Mouse (Mus musculus) cerebellum, postnatal 14 days (tissue): ENCODE data around the gene Tram2.

Source experiments
- DNase-seq, 2 experiments: peaks; one replicate each; pipeline ENCODE4 v3.0.0; 2021; ENCODE audit warnings: mixed read lengths in 2 of 2

Tram2 gene

DNA sequence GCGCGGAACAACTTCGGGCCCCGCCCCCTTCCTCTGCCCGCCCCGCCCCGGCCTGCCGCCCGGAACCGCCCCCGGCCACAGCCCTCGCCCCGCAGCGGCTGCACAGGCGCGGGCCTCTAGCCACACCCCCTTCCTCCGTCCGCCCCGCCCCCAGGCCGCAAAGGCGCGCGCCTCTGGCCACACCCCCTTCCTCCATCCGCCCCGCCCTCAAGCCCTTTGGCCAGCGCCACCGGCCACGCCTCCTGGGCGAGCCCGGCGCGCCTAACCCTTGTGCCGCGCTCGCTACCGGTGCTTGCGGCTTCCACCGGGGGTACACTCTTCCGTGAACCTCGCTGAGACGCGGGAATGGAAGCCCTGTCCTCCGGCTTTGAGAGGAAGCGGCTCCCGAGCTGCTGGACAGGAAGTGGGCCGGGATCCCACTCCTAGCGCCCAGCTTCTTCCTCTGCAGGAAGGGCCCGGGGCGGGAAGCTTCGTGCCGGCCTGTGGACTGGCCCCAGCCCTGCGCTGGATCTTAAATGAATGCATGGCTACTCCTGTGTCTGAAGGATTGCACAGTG is at the start of gene Tram2:
Gene Tram2, minus strand, starts transcription at position 13 of the 557 bp plus-strand sequence.
- peak; percentile 96 to 97 for DNase-seq

DNA sequence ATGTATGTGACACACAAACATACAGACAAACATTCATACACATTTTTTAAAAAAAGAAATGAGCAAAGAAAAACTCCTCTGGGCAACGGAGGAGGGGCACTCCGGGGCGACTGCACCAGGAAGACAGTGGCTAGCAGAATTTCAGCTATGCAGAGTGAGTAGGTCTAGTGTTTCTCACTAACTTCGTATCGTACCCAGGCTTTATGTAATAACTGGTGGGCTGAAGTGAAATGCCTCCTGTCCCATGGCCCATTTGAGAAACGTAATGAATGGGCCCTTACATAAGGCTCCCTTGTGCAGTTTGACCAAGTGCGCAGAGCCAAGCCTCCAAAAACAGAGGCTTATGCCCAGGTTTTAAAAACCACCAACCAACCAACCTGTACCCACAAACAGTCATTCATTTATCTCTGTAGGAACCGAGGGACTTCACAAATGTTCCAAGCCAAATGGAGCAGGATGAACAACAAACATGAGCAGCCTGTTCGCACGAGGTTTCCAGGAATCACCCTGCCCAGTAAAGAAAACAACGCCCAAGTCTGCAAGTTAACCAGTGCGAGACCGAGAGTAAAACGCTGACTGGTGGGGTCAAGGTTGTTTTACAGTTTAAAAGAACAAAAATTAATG is 45.8 kb upstream of the Tram2 start:
- no peak for DNase-seq

DNA sequence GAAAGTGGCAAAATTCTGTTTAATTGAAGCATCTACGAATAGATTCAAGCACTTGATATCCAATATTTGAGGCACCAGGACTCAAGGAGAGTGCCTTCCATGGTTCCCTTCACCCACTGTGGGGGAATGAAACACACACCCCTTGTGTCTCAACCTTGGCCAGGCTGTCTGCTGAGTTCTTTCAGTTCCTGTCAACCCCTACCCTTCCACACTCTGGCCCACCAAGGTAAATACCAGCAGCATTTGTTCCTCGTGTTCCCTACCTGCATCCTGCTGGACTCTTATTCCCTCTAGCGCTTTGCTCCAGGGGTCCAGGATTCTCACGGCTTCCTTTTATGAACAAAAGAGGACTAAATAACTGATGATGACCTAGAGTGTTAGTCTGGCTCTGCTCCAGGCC is 24.8 kb upstream of the Tram2 start:
- DNase-seq, result no peak

DNA sequence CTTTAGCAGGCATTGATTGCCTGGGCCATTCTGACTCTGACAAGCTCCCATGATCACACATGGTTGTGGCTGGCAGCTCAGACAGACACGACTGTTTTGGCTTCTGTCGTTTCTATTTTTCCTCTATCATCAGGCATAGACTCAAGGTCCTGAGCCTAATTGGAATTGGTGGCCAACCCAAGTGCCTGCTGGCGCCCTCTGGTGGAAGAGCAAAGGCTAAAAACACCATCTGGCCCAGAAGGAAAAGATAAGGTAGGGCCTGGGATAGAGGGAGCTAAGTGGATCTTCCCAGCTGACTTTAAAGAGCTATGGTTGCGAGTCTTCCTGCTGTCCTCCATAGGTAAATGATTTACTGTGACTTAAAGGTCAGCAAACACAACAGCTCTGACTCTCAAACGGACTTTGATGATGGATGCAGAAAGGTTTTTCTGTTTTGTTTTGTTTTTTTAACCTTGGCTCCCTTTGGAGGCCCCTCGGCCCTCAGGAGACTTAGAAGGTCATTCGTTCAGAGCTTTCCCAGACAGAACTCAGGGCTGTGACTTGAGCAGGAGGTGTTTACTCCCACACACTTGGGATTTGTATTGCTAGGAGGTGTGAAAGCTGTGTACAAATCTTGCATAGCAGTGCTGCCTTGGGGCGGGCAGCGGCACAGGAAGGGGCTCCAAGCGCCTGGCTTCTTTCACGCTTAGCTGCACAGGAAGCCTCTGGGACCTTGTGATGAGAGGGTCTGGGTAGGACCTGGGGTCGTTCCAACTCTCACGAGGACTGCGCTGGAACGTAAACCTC is 22.4 kb upstream of the Tram2 start:
- DNase-seq, result peak; percentile 87

DNA sequence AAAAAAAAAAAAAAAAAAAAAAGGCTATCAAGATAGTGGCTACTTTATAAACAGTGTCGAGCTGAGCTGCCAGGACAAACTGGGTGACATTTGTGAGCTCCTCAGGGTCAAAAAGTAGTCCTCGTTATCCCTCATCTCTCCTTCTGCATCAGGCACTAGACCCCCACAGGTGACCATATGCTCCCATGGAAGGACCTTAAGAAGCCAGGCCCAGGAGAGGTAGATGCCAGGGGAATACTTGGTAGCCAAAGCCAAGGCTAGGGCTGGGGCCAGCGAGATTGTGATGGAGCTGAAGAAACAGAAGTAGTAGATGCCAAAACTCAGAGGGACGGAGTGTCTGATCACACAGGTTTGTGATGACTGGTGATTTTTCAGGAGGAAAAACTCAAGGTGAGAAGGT is 21.7 kb upstream of the Tram2 start:
- peak; percentile 52 to 73 for DNase-seq

DNA sequence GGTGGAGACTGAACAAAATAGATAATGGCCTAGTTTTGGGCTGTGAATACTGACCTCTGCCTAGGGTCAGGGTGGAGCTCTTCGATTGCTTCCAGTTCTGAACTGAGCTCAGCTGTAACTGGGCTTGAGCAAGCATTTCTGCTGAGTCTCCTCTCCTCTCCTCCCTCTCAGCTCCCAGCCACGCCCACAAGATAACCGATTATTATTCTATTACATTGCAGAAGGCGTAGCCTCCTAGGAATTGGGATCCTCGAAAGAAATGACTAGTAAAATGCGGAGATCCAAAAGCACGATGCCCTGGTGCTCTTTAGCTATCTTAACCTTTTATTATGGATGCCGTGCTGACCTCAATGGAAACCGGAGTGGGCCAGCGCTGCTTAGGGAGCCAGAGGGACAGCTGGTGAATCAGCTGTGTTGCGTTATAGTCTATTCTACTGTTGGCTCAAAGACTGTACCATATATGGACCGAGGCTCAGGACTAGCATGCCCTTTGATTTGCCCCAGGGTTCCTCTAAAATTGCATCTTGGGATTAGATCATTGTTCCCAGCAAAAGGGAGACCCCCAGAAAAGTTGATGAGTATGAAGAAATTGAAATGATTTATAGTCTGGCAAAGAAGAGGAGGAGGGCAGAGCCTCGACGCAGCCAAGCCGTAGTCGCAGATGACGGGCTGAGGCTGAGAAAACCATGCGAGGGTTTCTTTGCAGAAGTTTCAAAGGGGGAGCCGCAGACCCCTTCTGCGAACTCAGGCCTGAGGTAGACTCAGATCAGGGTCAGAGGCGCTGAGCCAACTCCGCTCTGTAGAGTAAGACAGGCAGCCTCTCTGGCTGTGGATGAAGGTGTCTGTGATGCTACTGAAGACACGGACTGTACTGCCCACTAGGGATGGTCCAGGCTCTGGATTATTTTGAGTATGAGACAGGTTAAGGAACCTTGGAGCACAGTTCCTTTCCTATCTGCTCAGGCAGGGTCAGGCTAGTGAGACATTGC is 18.3 kb upstream of the Tram2 start:
- peak; percentile 31 to 55 for DNase-seq

DNA sequence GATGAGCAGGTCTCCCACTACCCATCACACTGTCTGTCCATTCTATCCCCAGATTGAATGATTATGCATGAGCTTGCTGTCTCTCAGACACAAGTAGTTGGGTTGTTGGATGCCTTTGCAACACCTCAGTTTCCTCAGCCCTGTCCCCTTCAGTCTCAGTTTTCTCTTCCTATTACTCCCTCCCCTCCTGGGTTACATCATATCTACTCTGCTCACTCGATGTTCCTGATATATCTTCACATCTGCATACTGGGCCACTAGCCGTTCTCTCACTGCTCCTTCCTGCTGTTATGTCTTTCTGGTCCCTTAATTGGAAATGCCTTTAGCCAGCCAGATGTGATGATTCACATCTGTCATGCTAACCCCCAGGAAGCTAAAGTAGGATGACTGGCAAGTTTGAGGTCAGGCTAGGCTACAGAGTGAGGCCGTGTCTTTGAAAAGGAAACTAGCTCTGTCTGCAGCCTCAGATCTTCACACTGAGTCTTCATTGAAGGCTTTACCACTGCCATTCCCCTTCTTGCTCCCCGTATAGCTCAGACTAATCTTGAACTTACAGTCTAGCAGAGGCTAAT is 15.7 kb upstream of the Tram2 start:
- DNase-seq, result no peak

DNA sequence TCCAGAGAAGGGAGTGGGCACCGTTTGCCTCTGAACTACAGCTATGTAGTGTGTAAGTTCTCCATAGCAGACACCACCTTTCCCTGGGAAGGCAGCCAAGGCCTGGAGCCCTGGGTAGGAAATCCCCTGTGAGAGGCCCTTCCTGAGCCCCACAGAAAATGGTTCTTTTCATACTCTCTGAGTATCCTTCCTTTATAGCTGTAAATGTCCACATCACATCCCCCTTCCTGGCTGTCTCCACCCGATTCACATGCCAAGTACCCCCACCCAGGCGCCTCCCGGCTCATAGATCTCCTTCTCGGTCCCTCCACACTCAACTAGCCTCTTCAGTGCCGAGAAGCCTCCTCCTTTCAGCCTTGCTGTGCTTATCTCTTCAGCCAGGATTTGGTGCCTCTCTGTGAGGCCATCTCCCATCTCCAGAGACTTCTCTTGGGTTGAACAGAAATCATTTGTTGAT is 10.7 kb upstream of the Tram2 start:
- DNase-seq, result no peak

DNA sequence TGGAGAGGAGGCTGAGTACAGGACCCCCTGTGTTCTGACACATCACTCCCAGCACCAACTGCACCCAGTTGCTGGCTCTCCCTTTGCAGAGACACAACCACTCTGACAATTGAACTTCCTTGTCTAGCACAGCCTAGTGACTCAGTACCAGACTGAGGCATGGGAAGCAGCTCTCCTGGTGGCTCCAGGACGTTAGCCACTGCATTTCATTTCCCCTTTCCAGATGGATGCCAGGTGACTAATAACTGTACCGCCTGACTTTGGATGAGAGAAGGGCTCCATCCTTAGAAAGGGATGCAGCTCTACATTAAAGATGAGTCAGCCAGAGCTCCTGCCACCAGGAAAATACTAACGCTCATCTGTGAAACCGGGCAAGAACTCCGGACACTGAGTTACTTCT is 7.3 kb upstream of the Tram2 start:
- no peak for DNase-seq

DNA sequence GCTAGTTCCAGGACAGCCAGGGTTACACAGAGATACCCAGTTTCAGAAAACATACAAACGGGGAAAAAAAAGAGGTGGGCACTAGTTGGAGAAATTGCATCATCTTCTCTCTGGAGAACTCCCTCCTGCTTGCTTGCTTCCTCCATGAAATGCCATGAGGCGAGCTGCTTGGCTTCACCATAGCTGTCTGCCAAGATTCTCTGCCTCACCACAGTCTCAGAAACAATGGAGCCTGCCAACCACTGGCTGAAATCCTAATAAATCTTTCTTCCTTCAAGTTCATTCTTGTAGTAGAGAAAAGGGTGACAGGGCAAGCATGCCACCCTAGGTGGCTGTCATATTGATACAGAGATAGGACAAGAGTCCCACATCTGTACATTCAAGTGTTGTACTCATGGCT is 5.6 kb upstream of the Tram2 start:
- no peak for DNase-seq

DNA sequence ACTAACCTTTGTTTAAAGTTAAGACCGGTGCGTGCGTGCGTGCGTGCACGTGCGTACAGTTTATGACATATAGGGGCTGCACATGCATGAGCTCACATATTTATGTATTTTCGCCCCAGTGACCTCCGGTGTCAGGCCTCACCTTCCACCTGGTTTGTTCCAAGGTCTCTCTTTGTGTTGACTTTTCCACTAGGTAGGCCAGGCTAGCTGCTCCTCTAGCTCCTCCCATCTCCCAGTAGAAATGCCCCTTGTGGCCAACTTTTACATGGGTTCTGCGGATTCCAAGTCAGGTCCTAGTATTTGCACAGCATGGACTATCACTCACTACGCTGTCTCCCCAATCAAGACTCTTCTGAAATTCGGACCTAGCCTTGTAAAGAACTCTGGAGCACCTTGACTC is 1.3 kb upstream of the Tram2 start:
- DNase-seq, result no peak

DNA sequence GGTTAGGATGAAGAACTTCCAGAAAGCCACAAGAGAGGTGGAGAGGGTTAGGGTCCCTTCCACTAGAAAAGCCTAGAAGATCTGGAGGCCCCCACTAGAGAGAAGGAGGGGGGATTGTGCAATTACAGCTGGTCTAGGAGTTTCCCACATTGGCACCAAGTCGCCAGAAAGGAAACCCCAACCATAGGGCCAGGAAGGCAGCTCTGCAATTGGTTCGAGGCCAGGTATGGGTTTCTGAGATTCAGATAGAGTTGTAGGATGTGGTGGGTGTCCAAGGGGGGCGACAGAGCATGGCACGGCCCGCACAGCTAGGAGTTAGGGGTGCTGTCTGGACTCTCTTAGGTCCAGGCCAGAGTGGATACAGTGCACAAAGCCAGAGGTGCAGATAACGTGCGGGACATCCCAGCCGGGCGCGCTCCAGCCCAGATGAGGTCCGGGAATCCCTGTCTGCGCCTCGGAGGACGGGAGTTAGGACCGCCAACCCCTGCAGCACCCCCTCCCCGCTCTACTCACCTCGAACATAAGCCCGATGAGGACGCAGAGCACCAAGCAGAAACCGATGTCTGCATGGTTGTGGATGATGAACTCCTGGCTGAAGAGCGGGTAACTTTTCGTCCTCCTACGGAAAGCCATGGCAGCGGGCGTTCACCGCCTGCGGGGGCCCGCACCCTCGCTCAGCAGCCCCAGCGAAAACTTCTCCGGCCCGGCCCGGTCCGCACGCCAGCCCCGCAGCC is 381 bp downstream of the Tram2 start:
- no peak for DNase-seq

DNA sequence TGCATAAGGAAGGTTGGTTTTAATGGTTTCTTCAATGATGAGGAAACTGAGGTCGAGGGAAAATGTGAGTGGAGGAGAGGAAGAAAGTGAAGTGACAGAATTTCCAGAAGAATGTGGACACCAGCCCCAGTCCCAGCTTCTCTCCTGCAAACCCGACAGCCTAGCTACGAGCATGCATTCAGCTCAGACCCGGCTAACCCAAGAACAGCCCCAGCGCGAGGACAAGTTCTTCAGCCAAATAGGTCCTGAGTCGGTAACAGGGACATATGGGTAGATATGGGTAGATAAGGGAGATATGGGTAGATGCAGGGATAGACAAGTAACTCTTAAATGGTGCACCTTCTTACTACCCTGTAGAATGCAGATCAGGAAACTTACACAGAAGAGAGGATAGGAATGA is 1.4 kb downstream of the Tram2 start:
- DNase-seq, result no peak

DNA sequence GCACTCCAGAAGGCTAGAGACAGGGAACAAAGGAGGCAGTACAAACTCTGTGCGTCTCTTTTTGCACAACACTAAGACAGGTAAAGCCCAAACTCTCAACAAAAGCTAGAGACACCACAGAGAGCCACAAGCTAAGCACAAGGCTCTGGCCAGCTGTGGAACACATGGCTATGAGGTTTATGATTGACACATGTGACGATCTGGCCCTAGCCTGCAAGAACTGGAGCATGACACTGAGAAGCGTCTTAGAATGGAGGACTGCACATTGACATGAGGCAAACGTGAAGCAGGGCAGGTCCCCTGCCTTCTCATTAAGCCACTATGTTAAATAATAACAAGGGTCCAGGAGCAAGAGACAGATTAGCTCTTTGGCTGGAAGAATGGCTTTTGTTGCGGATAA is 1.8 kb downstream of the Tram2 start:
- DNase-seq, result no peak

DNA sequence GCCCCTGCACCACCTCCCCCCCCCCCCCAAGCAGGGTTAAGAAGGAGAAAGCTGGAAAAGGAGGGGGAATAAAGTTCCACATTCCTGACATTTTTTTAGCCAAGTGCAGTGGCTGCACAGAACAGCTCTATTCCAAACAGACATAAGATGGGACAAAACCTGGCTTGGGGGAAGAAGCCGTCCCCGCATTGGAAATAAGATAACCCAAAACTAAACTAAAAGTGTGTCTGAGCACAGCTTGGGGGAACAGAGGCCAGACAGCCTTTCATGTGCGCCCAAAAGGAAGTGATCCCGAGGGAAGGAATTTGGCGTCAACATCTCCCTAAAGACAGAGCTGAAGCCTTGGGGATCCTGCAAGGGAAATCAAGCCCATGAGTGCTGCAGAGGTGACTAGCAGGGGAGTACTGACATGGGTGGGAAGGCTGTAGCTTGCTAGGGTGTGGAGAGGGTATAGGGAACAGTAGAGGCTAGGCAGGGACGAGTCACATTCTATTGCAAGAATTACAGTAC is 3.0 kb downstream of the Tram2 start:
- no peak for DNase-seq

DNA sequence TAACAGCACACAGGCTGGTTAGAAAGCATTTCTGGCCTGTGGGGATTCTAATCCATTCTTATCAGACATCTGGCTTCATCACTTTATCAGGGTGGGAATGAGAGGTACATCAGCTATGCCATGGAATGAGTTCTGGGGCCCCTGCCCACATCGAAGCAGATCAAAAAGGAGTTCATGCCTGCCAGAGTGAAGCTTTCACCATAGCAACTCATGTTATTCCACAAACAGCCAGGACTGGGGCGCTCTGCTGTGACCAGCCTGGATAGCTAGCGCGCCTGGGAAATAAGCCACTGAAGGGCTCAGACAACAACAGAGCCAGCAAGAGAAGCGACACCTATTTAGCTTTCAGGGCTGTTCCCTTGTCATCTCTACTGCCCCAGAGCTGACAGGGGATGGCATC is 4.8 kb downstream of the Tram2 start:
- peak; percentile 48 to 58 for DNase-seq

DNA sequence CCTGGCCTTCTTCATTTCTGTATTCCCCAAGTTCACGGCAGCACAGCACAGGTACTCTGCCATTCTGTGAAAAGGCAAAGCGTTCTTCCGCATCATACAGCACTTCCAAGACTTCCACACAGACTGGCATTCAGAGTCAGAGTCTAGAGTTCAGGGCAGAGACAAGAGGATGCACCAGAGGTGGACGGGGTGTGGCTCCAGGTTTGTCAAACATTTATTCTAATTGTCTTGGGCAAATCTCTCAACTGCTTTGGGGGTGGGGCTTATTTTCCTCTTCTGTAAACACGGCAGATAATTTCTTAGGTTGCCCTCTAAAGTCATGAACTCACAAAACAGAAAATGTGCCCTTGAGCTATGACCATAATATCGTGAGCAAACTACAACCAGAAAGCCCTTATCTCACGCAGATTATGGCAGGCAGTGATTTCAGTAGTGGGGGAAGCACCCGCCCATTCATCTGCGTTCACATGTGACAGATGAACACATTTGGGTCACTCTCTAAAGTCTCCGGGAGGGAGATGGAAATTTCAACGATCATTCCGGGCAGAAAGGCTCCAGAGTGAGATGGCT is 6.1 kb downstream of the Tram2 start:
- no peak for DNase-seq

DNA sequence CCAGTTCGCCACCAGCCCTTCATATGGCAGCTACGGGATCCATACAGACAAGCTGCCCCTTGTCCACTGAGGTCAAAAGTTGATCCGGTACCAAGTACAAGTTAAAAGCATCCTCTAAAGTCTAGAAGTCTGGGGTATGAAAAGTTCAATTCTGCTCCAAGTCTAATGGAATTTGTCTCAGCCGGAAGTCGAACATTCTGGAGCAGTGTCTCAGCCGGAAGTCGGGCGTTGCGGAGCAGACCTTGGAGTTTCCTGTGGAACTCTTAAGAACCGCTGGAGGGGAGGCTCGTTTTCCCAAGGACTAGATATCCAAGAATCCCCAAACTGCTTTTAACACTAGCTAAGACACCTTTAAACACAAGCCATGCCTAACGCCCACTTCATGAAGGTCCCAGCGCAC is 8.4 kb downstream of the Tram2 start:
- no peak for DNase-seq

DNA sequence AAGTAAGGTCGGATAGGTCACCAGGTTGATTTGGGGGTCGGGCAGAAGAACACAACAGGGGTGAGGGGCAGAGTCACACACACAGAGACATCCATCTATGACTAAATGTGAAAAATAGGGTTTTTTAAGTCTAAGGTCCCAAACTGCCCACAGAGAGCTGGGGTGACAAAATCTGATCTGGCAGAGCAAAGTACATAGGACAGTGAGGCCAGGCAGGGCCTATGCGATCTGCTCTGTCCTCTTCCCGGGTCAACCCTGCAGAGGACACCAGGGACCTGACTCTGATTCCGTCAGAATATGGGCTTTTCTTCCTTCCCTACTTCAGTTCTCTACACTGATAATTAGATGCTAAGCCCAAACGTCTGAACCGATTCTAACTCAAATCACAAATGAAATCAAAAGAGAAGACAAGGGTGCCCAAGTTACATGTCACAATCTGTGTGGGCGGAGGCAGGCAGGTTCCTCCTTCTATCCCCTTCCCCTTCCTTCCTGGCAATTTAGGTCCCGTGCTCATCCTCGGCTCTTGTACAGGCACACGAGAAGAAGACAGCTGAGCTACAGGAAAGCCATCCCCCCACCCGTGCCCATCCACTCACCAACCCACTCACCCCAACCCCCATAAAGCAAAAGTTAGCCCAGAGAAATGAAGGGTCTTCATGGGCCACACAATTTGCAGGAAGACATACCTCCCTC is 9.1 kb downstream of the Tram2 start:
- DNase-seq, result no peak

DNA sequence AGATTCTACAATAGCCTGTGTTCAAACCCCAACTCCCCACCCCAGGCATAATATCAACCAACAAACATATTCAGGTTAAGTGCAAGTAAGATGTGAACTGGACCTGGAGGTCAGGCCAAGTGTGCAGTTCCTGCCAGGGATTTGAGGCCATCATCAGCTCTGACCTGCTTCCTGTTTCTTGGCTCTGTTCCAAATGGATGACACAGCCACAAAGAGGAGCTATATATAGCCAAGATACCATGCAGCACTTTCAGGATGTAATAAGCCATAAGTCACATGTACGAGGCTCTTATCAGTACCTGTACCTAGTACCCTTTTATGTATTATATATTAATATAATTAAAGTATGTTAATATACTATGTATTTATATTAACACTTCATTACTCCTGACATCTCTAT is 10.5 kb downstream of the Tram2 start:
- DNase-seq, result peak in 1 of 2 experiments; percentile 21
